ENCODE assay signal across 21 mouse cellular contexts in genomic region chr3:122406416-122406815, GRCm38 (mm10).
DNase-seq lines count a peak whose midpoint lies in the region; ATAC-seq and TF ChIP-seq lines count a peak whose summit lies in the region.
"Had no signal": no experiment of that assay in that cellular context is flagged by ENCODE, and none has a peak within 500 bp of the region (broad histone marks: within the 10 kb centered on the region; RNA-seq: fewer than 3 reads in every experiment).

No protein-coding gene starts in this region.

- no peak for ATAC-seq in intestine, embryonic 14.5 days (replicated peaks; ENCODE audit: low FRiP score, low TSS enrichment, low read depth)
- no peak for ATAC-seq in intestine, postnatal 0 days
- no peak for ATAC-seq in monocyte, adult 5-6 weeks (replicated peaks; ENCODE audit: insufficient number of reproducible peaks, low FRiP score, low TSS enrichment, poor library complexity, severe bottlenecking)
- ATAC-seq in heart, embryonic 11.5 days (replicated peaks; ENCODE audit: insufficient number of reproducible peaks, low FRiP score, low TSS enrichment): no peak
- ATAC-seq: CD4-positive, CD25-positive, alpha-beta regulatory T cell, adult 4 months had no signal

- TF ChIP-seq CTCF in intestine, postnatal 0 days (IDR thresholded peaks at IDR 0.05; ENCODE audit: low read depth): no peak
- TF ChIP-seq CTCF in bone marrow macrophage, adult 2 months (IDR thresholded peaks at IDR 0.05; ENCODE audit: low read depth, low read length): no peak

- TF ChIP-seq POLR2A in bone marrow macrophage, adult 2 months (IDR thresholded peaks at IDR 0.05; ENCODE audit: borderline replicate concordance, low read depth, low read length): no peak

- H3K4me1 ChIP-seq in intestine, embryonic 14.5 days (replicated peaks; ENCODE audit: control insufficient read depth, insufficient read depth, low read length): peaks cover 28% of the 10 kb centered on the region; the same call in 1 of the 2 replicates
- no peaks in the 10 kb centered on the region; the same call in 1 of the 2 replicates for H3K4me1 ChIP-seq in intestine, postnatal 0 days (replicated peaks; ENCODE audit: control insufficient read depth, insufficient read depth, low read length)
- H3K4me1 ChIP-seq in bone marrow macrophage, adult 2 months (ENCODE audit: control insufficient read depth, insufficient read depth, low read length): peaks cover 24% of the 10 kb centered on the region
- peaks cover 11% of the 10 kb centered on the region; the same call in 1 of the 2 replicates for H3K4me1 ChIP-seq in heart, embryonic 11.5 days (ENCODE audit: control insufficient read depth, insufficient read depth, low read length)
- H3K4me1 ChIP-seq: hindbrain, embryonic 12.5 days; neural tube, embryonic 15.5 days had no signal

- no peaks in the 10 kb centered on the region for H3K27me3 ChIP-seq in intestine, embryonic 14.5 days (replicated peaks; ENCODE audit: control insufficient read depth, insufficient read depth, low read length)
- no peaks in the 10 kb centered on the region for H3K27me3 ChIP-seq in intestine, postnatal 0 days (replicated peaks; ENCODE audit: control insufficient read depth, insufficient read depth, low read length)
- H3K27me3 ChIP-seq in heart, embryonic 11.5 days (ENCODE audit: control insufficient read depth, insufficient read depth, low read length): no peaks in the 10 kb centered on the region
- H3K27me3 ChIP-seq: embryonic facial prominence, embryonic 12.5 days; hindbrain, embryonic 12.5 days; neural tube, embryonic 15.5 days had no signal

- no peaks in the 10 kb centered on the region for H3K9me3 ChIP-seq in intestine, embryonic 14.5 days (ENCODE audit: control insufficient read depth, low read length)
- H3K9me3 ChIP-seq in intestine, postnatal 0 days (ENCODE audit: control insufficient read depth): no peaks in the 10 kb centered on the region
- no peaks in the 10 kb centered on the region for H3K9me3 ChIP-seq in heart, embryonic 11.5 days (replicated peaks; ENCODE audit: control insufficient read depth, low read length)
- H3K9me3 ChIP-seq: embryonic facial prominence, embryonic 12.5 days; hindbrain, embryonic 12.5 days; neural tube, embryonic 15.5 days had no signal

- H3K9ac ChIP-seq in intestine, embryonic 14.5 days (ENCODE audit: low read length): no peak overlapping the region
- no peak overlapping the region for H3K9ac ChIP-seq in intestine, postnatal 0 days (ENCODE audit: low read depth, low read length)
- no peak overlapping the region for H3K9ac ChIP-seq in heart, embryonic 11.5 days (ENCODE audit: low read depth, low read length)
- H3K9ac ChIP-seq: embryonic facial prominence, embryonic 12.5 days; hindbrain, embryonic 12.5 days; liver, embryonic 14.5 days; neural tube, embryonic 15.5 days had no signal

- no peak overlapping the region for H3K4me2 ChIP-seq in intestine, embryonic 14.5 days (ENCODE audit: low read length)
- no peak overlapping the region for H3K4me2 ChIP-seq in intestine, postnatal 0 days (replicated peaks; ENCODE audit: low read depth)
- no peak overlapping the region for H3K4me2 ChIP-seq in heart, embryonic 11.5 days
- H3K4me2 ChIP-seq: embryonic facial prominence, embryonic 12.5 days; hindbrain, embryonic 12.5 days; neural tube, embryonic 15.5 days had no signal

- H3K36me3 ChIP-seq in intestine, embryonic 14.5 days (ENCODE audit: control insufficient read depth, insufficient read depth, low read length): no peaks in the 10 kb centered on the region
- H3K36me3 ChIP-seq in intestine, postnatal 0 days (ENCODE audit: control insufficient read depth, insufficient read depth): no peaks in the 10 kb centered on the region
- H3K36me3 ChIP-seq in heart, embryonic 11.5 days (ENCODE audit: control insufficient read depth, insufficient read depth, low read length): no peaks in the 10 kb centered on the region
- H3K36me3 ChIP-seq: embryonic facial prominence, embryonic 12.5 days; hindbrain, embryonic 12.5 days; neural tube, embryonic 15.5 days had no signal

- H3K4me3 ChIP-seq in intestine, embryonic 14.5 days (ENCODE audit: low read depth, low read length): no peak overlapping the region
- no peak overlapping the region for H3K4me3 ChIP-seq in intestine, postnatal 0 days (ENCODE audit: low read depth, low read length)
- H3K4me3 ChIP-seq in bone marrow macrophage, adult 2 months (ENCODE audit: insufficient read depth, low read length): no peak overlapping the region
- no peak overlapping the region for H3K4me3 ChIP-seq in heart, embryonic 11.5 days (ENCODE audit: low read depth, low read length)
- H3K4me3 ChIP-seq: embryonic facial prominence, embryonic 12.5 days; heart, adult 2 months; hindbrain, embryonic 12.5 days; neural tube, embryonic 15.5 days had no signal

- peak overlapping the region; percentile 18; the same call in 1 of the 2 replicates for H3K27ac ChIP-seq in intestine, embryonic 14.5 days (ENCODE audit: low read depth)
- H3K27ac ChIP-seq in intestine, postnatal 0 days (ENCODE audit: low read depth, low read length): no peak overlapping the region
- H3K27ac ChIP-seq in bone marrow macrophage, adult 2 months (ENCODE audit: insufficient read depth, low read depth, low read length): 0 out of 2 replicates have a peak overlapping the region, but pooled peaks have one; percentile 0
- no peak overlapping the region for H3K27ac ChIP-seq in heart, embryonic 11.5 days (ENCODE audit: low read depth, low read length)
- H3K27ac ChIP-seq: embryonic facial prominence, embryonic 12.5 days; heart, adult 2 months; hindbrain, embryonic 12.5 days; liver, embryonic 14.5 days; neural tube, embryonic 15.5 days had no signal

- 56% methylated on average over 8 of the region's 8 CpGs for WGBS in intestine, embryonic 14.5 days
- 68% methylated on average over 8 of the region's 8 CpGs for WGBS in intestine, postnatal 0 days
- WGBS in heart, embryonic 11.5 days (ENCODE audit: insufficient replicate concordance): 62% methylated on average over 8 of the region's 8 CpGs

- no peak for DNase-seq in intestine, embryonic 14.5 days (ENCODE audit: low spot score)
- DNase-seq in spleen, adult 12 weeks (ENCODE audit: low spot score): peak; percentile 37
- no peak for DNase-seq in spleen, postnatal 14 days (ENCODE audit: low spot score in 2 of 2)
- DNase-seq in adrenal gland, adult (ENCODE audit: inconsistent age in 2 of 2, low spot score in 1 of 2): no peak
- DNase-seq: adrenal gland, postnatal 14 days; cerebellum, adult 11 months; gastrocnemius, postnatal 36 days; kidney, adult 9 months; lung, postnatal 4 days; thymus, adult 18-20 months; thymus, postnatal 36 days had no signal

Comparison
In these comparisons a context has a peak if more than half of its experiments do, and no peak if none do; other contexts are left out.
1. H3K27ac ChIP-seq: peak in intestine, embryonic 14.5 days (single experiment) and bone marrow macrophage, adult 2 months (single experiment); none in intestine, postnatal 0 days (single experiment) and heart, embryonic 11.5 days (single experiment).